Mouse (Mus musculus): ENCODE measurements at regions not wholly inside any gene's neighbourhood (a gene's known extent, or its start where the extent isn't known, plus 50 kb on each side); places are given as distances from the start of the nearest gene placed in this dataset.

DNA sequence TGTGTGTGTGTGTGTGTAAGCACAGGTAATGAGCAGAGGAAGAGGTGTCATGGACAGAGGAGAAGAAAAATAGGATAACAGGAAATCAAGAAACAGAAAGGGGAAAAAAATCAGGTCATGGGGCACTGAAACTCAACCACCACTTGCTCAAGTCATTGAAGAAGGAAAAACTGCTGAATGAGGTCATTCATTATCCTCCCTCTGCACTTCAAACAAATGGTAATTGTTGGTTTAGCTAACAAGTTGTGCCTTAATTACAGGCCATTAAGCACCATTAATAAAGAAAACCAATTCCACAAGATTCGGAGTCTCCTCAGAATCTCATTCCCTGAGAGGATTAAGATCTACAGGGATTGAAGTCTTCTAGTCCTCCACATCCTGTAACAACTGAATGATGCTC, 266.5 kb upstream of the Trib2 start:
- TF ChIP-seq CTCF (IDR thresholded peaks at IDR 0.05; ENCODE audit: control insufficient read depth, insufficient read depth, low read length) = no peak
- no peak for TF ChIP-seq POLR2A (IDR thresholded peaks at IDR 0.05; ENCODE audit: borderline replicate concordance, control insufficient read depth, low read depth, low read length)
